Mouse (Mus musculus) liver, adult 2 months (tissue): ENCODE measurements around the gene Fam78a.

ENCODE experiments used
- CTCF ChIP-seq: fragments of 200-500 bp; IDR thresholded peaks from 2 replicates; pipeline ENCODE4 v1.5.1; 2011; ENCODE audit warnings: low read depth, low read length, control low read depth
- POLR2A ChIP-seq: fragments of 200-500 bp; IDR thresholded peaks from 2 replicates; pipeline ENCODE4 v1.6.1; 2011; ENCODE audit warnings: low read length, control low read depth; ENCODE audit not compliant: insufficient read depth; ENCODE audit errors: extremely low read depth

DNA sequence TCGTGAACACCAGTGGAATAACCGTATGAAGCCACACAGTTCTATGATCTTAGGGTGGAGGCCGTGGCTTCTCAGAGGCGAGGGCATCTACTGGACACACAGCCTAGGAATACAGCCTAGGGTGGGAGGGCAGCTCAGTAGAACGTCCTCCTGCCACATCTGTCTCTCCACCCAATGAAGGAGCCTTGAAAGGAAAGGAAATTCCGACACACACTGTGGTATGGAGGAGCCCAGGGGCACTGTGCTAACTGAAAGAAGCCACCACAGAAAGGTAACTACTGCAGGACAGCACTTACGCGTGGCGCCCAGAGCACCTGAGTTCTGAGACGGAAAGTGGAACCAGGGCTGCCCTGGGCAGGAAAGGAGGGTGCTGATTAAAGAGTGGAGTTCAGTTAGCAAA lies 13.9 kb downstream of the Fam78a start:
- TF ChIP-seq CTCF (no peak), POLR2A (no peak)
